Comparison of ENCODE assay signal across 14 mouse cellular contexts in the genomic region with DNA sequence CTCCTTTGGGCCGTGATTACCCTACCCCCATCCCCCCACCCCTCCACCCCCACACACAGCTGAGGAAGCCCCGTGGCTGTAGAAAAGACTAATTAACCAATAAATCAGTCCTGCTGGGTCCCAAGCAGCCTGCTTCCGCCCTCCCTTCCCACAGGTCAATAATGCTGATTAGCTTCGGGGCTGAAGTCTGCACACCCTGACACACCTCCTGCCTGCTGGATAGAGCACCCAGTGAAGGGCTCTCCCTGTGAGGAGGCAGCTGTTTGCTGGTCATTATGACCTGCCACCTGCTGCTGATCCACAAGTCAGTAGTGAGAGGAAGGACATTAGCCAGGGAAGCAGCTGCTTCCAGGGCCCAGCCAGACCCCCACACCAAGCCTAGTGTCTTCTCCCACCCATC. TPM values are rescaled to one million over a fixed set of nuclear protein-coding genes. Genes with fewer than 3 reads are reported as not detected.
DNase-seq lines count a peak whose midpoint lies in the region; ATAC-seq and TF ChIP-seq lines count a peak whose summit lies in the region.
"Had no signal": no experiment of that assay in that cellular context is flagged by ENCODE, and none has a peak within 500 bp of the region (broad histone marks: within the 10 kb centered on the region; RNA-seq: fewer than 3 reads in every experiment).

No protein-coding gene starts in this region.

- peaks cover 54% of the 10 kb centered on the region for H3K27me3 ChIP-seq in midbrain, embryonic 12.5 days
- peaks cover 17% of the 10 kb centered on the region for H3K27me3 ChIP-seq in midbrain, postnatal 0 days (ENCODE audit: insufficient read depth, low read length)
- peaks cover 17% of the 10 kb centered on the region; the same call in 1 of the 2 replicates for H3K27me3 ChIP-seq in intestine, postnatal 0 days (replicated peaks; ENCODE audit: control insufficient read depth, insufficient read depth, low read length)
- H3K27me3 ChIP-seq in neural tube, embryonic 11.5 days (ENCODE audit: control insufficient read depth, insufficient read depth, low read length) = peaks cover 33% of the 10 kb centered on the region

- H3K9me3 ChIP-seq in midbrain, embryonic 12.5 days = no peaks in the 10 kb centered on the region
- no peaks in the 10 kb centered on the region for H3K9me3 ChIP-seq in midbrain, postnatal 0 days (ENCODE audit: low read length)
- H3K9me3 ChIP-seq in intestine, postnatal 0 days (ENCODE audit: control insufficient read depth) = no peaks in the 10 kb centered on the region
- no peaks in the 10 kb centered on the region for H3K9me3 ChIP-seq in neural tube, embryonic 11.5 days (ENCODE audit: control insufficient read depth, low read length)
- H3K9me3 ChIP-seq: heart, embryonic 10.5 days; hindbrain, embryonic 15.5 days had no signal

- H3K36me3 ChIP-seq in midbrain, embryonic 12.5 days = no peaks in the 10 kb centered on the region
- no peaks in the 10 kb centered on the region for H3K36me3 ChIP-seq in midbrain, postnatal 0 days (ENCODE audit: insufficient read depth, low read length)
- H3K36me3 ChIP-seq in intestine, postnatal 0 days (ENCODE audit: control insufficient read depth, insufficient read depth) = no peaks in the 10 kb centered on the region
- no peaks in the 10 kb centered on the region for H3K36me3 ChIP-seq in neural tube, embryonic 11.5 days (ENCODE audit: control insufficient read depth, insufficient read depth, low read length)
- H3K36me3 ChIP-seq: heart, embryonic 10.5 days; hindbrain, embryonic 15.5 days had no signal

- H3K4me3 ChIP-seq in midbrain, embryonic 12.5 days = no peak overlapping the region
- no peak overlapping the region for H3K4me3 ChIP-seq in midbrain, postnatal 0 days (ENCODE audit: low read depth, low read length)
- H3K4me3 ChIP-seq in intestine, postnatal 0 days (ENCODE audit: low read depth, low read length) = no peak overlapping the region
- no peak overlapping the region for H3K4me3 ChIP-seq in neural tube, embryonic 11.5 days (ENCODE audit: low read depth, low read length)
- H3K4me3 ChIP-seq: heart, embryonic 10.5 days; hindbrain, embryonic 15.5 days; megakaryocyte, embryonic 14.5 days had no signal

- no peak overlapping the region for H3K9ac ChIP-seq in midbrain, embryonic 12.5 days (replicated peaks)
- no peak overlapping the region for H3K9ac ChIP-seq in midbrain, postnatal 0 days (replicated peaks; ENCODE audit: low read length, poor library complexity, severe bottlenecking)
- H3K9ac ChIP-seq in intestine, postnatal 0 days (ENCODE audit: low read depth, low read length) = no peak overlapping the region
- no peak overlapping the region for H3K9ac ChIP-seq in neural tube, embryonic 11.5 days (ENCODE audit: low read length)
- H3K9ac ChIP-seq: forebrain, postnatal 0 days; hindbrain, embryonic 15.5 days; liver, embryonic 14.5 days had no signal

- peak; percentile 69 for ATAC-seq in midbrain, embryonic 12.5 days (ENCODE audit: low FRiP score, low read depth)
- ATAC-seq in midbrain, postnatal 0 days (ENCODE audit: low FRiP score) = no peak
- peak; percentile 80 for ATAC-seq in intestine, postnatal 0 days
- ATAC-seq in neural tube, embryonic 11.5 days (ENCODE audit: insufficient read depth, low FRiP score, low TSS enrichment) = peak; percentile 88
- ATAC-seq: activated CD4-positive, CD25-positive, alpha-beta regulatory T cell, adult 4 months; forebrain, postnatal 0 days had no signal

- DNase-seq in midbrain, postnatal 0 days (ENCODE audit: low spot score) = no peak
- DNase-seq in neural tube, embryonic 11.5 days (ENCODE audit: low spot score) = peak; percentile 56
- DNase-seq in urinary bladder, postnatal 4 days (ENCODE audit: low spot score in 2 of 2) = no peak
- DNase-seq in lung, postnatal 10 days = no peak
- no peak for DNase-seq in frontal cortex, postnatal 25 days (ENCODE audit: low spot score in 2 of 2)
- DNase-seq: forebrain, postnatal 0 days; layer of hippocampus, postnatal 36 days had no signal

- H3K4me2 ChIP-seq in midbrain, embryonic 12.5 days (replicated peaks) = no peak overlapping the region
- no peak overlapping the region for H3K4me2 ChIP-seq in midbrain, postnatal 0 days (ENCODE audit: low read depth, low read length, poor library complexity, severe bottlenecking)
- peak overlapping the region; percentile 35 for H3K4me2 ChIP-seq in intestine, postnatal 0 days (replicated peaks; ENCODE audit: low read depth)
- H3K4me2 ChIP-seq in neural tube, embryonic 11.5 days (ENCODE audit: low read depth) = no peak overlapping the region
- H3K4me2 ChIP-seq: hindbrain, embryonic 15.5 days had no signal

- TF ChIP-seq CTCF in midbrain, postnatal 0 days (IDR thresholded peaks at IDR 0.05) = no peak
- TF ChIP-seq CTCF in intestine, postnatal 0 days (IDR thresholded peaks at IDR 0.05; ENCODE audit: low read depth) = no peak

- H3K4me1 ChIP-seq in midbrain, embryonic 12.5 days = peaks cover 28% of the 10 kb centered on the region
- no peaks in the 10 kb centered on the region for H3K4me1 ChIP-seq in midbrain, postnatal 0 days (ENCODE audit: insufficient read depth, low read length)
- H3K4me1 ChIP-seq in intestine, postnatal 0 days (replicated peaks; ENCODE audit: control insufficient read depth, insufficient read depth, low read length) = no peaks in the 10 kb centered on the region; the same call in 1 of the 2 replicates
- H3K4me1 ChIP-seq in neural tube, embryonic 11.5 days (ENCODE audit: control insufficient read depth, insufficient read depth, low read length) = peaks cover 13% of the 10 kb centered on the region

- 12% methylated on average over 4 of the region's 4 CpGs for WGBS in midbrain, embryonic 12.5 days
- 22% methylated on average over 4 of the region's 4 CpGs for WGBS in midbrain, postnatal 0 days
- WGBS in intestine, postnatal 0 days = 10% methylated on average over 4 of the region's 4 CpGs
- 0% methylated on average over 4 of the region's 4 CpGs for WGBS in neural tube, embryonic 11.5 days

- 0 out of 2 replicates have a peak overlapping the region, but pooled peaks have one; percentile 39 for H3K27ac ChIP-seq in midbrain, embryonic 12.5 days (replicated peaks)
- H3K27ac ChIP-seq in midbrain, postnatal 0 days (ENCODE audit: low read depth, low read length) = no peak overlapping the region
- peak overlapping the region; percentile 82 for H3K27ac ChIP-seq in intestine, postnatal 0 days (ENCODE audit: low read depth, low read length)
- H3K27ac ChIP-seq in neural tube, embryonic 11.5 days (ENCODE audit: low read depth, low read length) = no peak overlapping the region
- H3K27ac ChIP-seq: heart, embryonic 10.5 days; hindbrain, embryonic 15.5 days; liver, embryonic 14.5 days had no signal

RNA-seq across cellular contexts. Expression of gene Galr3, which starts 3.2 kb away (rescaled TPM):
- not detected in 2 replicates for polyA plus RNA-seq in midbrain, embryonic 12.5 days (2016; fragmentation: Nextera tagmentation; extraction: Ambion mirVana)
- total RNA-seq in midbrain, postnatal 0 days (2014; rRNA removed) = 3.3 and 3.9 TPM in 2 replicates
- polyA plus RNA-seq in midbrain, postnatal 0 days (2015; fragmentation: Nextera tagmentation; extraction: Ambion mirVana) = 0.25 and 0.32 TPM in 2 replicates
- 2.2 and 2.6 TPM in 2 replicates for polyA plus RNA-seq in intestine, postnatal 0 days (2015; fragmentation: Nextera tagmentation; extraction: Ambion mirVana)
- not detected in 2 replicates for polyA plus RNA-seq in neural tube, embryonic 11.5 days (2014; fragmentation: Nextera tagmentation; extraction: Ambion mirVana)
- total RNA-seq: layer of hippocampus, postnatal 36 days had no signal
- polyA plus RNA-seq: activated CD4-positive, CD25-positive, alpha-beta regulatory T cell, adult 4 months had no signal

RNA-seq across cellular contexts. Expression of gene H1f0, which starts 16.6 kb away (rescaled TPM):
- 547 and 575 TPM in 2 replicates for polyA plus RNA-seq in midbrain, embryonic 12.5 days (2016; fragmentation: Nextera tagmentation; extraction: Ambion mirVana)
- 132 and 136 TPM in 2 replicates for total RNA-seq in midbrain, postnatal 0 days (2014; rRNA removed)
- polyA plus RNA-seq in midbrain, postnatal 0 days (2015; fragmentation: Nextera tagmentation; extraction: Ambion mirVana) = 135 and 144 TPM in 2 replicates
- 298 and 319 TPM in 2 replicates for polyA plus RNA-seq in intestine, postnatal 0 days (2015; fragmentation: Nextera tagmentation; extraction: Ambion mirVana)
- 289 and 340 TPM in 2 replicates for polyA plus RNA-seq in neural tube, embryonic 11.5 days (2014; fragmentation: Nextera tagmentation; extraction: Ambion mirVana)

RNA-seq across cellular contexts. Expression of gene Ankrd54, which starts 17.9 kb away (rescaled TPM):
- polyA plus RNA-seq in midbrain, embryonic 12.5 days (2016; fragmentation: Nextera tagmentation; extraction: Ambion mirVana) = 64.0 and 67.5 TPM in 2 replicates
- 53.5 and 57.5 TPM in 2 replicates for total RNA-seq in midbrain, postnatal 0 days (2014; rRNA removed)
- polyA plus RNA-seq in midbrain, postnatal 0 days (2015; fragmentation: Nextera tagmentation; extraction: Ambion mirVana) = 44.5 and 45.5 TPM in 2 replicates
- 44.1 and 48.8 TPM in 2 replicates for polyA plus RNA-seq in intestine, postnatal 0 days (2015; fragmentation: Nextera tagmentation; extraction: Ambion mirVana)
- polyA plus RNA-seq in neural tube, embryonic 11.5 days (2014; fragmentation: Nextera tagmentation; extraction: Ambion mirVana) = 59.5 and 65.6 TPM in 2 replicates

RNA-seq across cellular contexts. Expression of gene Eif3l, which starts 30.1 kb away (rescaled TPM):
- polyA plus RNA-seq in midbrain, embryonic 12.5 days (2016; fragmentation: Nextera tagmentation; extraction: Ambion mirVana) = 198 and 202 TPM in 2 replicates
- total RNA-seq in midbrain, postnatal 0 days (2014; rRNA removed) = 197 and 205 TPM in 2 replicates
- 160 and 168 TPM in 2 replicates for polyA plus RNA-seq in midbrain, postnatal 0 days (2015; fragmentation: Nextera tagmentation; extraction: Ambion mirVana)
- 97.0 and 100 TPM in 2 replicates for polyA plus RNA-seq in intestine, postnatal 0 days (2015; fragmentation: Nextera tagmentation; extraction: Ambion mirVana)
- polyA plus RNA-seq in neural tube, embryonic 11.5 days (2014; fragmentation: Nextera tagmentation; extraction: Ambion mirVana) = 250 and 259 TPM in 2 replicates

Comparison
In these comparisons a context has a peak if more than half of its experiments do, and no peak if none do; other contexts are left out.
1. H3K27ac ChIP-seq: peak in midbrain, embryonic 12.5 days (single experiment) and intestine, postnatal 0 days (single experiment); none in midbrain, postnatal 0 days (single experiment) and neural tube, embryonic 11.5 days (single experiment).